15 mouse cellular contexts compared by ENCODE assay signal in the genomic region with DNA sequence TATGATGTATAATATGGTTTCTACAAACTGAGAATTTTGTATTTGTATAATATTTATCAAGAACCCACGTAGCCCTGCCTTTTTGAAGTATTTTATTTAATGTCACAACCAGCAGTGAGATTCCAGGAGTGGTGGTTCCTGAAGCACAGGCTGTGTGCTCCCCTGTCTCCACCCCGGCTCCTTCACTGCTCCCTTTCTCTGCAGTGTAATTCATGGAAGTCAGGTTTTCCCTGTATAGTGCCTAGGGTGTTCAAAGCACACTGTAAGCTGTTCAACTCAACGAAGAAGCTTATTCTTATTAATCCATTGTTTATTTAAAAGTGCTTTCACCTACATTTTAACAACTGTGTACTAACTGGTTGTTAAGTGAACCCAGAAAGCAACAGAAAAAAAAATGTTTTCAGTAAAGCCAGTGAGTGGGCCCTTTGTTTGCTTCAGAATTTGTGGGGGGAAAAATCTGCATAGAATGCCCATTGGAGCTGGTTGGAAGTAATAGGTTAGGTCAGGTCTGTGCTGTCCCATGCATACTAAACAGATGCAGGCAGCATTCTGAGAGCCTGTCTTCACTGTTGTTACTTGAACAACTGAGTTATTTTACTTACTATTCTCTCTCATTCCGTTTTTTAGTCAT. TPM values are rescaled to one million over a fixed set of nuclear protein-coding genes. Genes with fewer than 3 reads are reported as not detected.
DNase-seq lines count a peak whose midpoint lies in the region; ATAC-seq and TF ChIP-seq lines count a peak whose summit lies in the region.
"Had no signal": no experiment of that assay in that cellular context is flagged by ENCODE, and none has a peak within 500 bp of the region (broad histone marks: within the 10 kb centered on the region; RNA-seq: fewer than 3 reads in every experiment).

No protein-coding gene starts in this region.

- no peaks in the 10 kb centered on the region for H3K27me3 ChIP-seq in forebrain, embryonic 12.5 days
- no peaks in the 10 kb centered on the region for H3K27me3 ChIP-seq in forebrain, postnatal 0 days (ENCODE audit: insufficient read depth, low read length)
- H3K27me3 ChIP-seq in neural tube, embryonic 12.5 days (replicated peaks): no peaks in the 10 kb centered on the region
- H3K27me3 ChIP-seq: lung, embryonic 15.5 days had no signal

- no peaks in the 10 kb centered on the region for H3K36me3 ChIP-seq in forebrain, embryonic 12.5 days (replicated peaks)
- 0 out of 2 replicates have a peak, but pooled peaks cover 3% of the 10 kb centered on the region for H3K36me3 ChIP-seq in forebrain, postnatal 0 days (ENCODE audit: insufficient read depth)
- no peaks in the 10 kb centered on the region for H3K36me3 ChIP-seq in neural tube, embryonic 12.5 days

- TF ChIP-seq CTCF in forebrain, postnatal 0 days (IDR thresholded peaks at IDR 0.05; ENCODE audit: low read depth): no peak

- peak overlapping the region; percentile 73 for H3K27ac ChIP-seq in forebrain, embryonic 12.5 days
- no peak overlapping the region for H3K27ac ChIP-seq in forebrain, postnatal 0 days (ENCODE audit: low read depth, low read length)
- peak overlapping the region; percentile 58; the same call in 1 of the 2 replicates for H3K27ac ChIP-seq in neural tube, embryonic 12.5 days
- H3K27ac ChIP-seq: kidney, postnatal 0 days; lung, embryonic 15.5 days had no signal

- H3K4me2 ChIP-seq in forebrain, embryonic 12.5 days: no peak overlapping the region
- H3K4me2 ChIP-seq in forebrain, postnatal 0 days (ENCODE audit: low read depth): peak overlapping the region; percentile 29; the same call in 1 of the 2 replicates
- H3K4me2 ChIP-seq in neural tube, embryonic 12.5 days (replicated peaks): peak overlapping the region; percentile 36
- H3K4me2 ChIP-seq: lung, embryonic 15.5 days had no signal

- peaks cover 26% of the 10 kb centered on the region for H3K4me1 ChIP-seq in forebrain, embryonic 12.5 days
- H3K4me1 ChIP-seq in forebrain, postnatal 0 days (ENCODE audit: insufficient read depth): no peaks in the 10 kb centered on the region
- H3K4me1 ChIP-seq in neural tube, embryonic 12.5 days: peaks cover 17% of the 10 kb centered on the region; the same call in 1 of the 2 replicates
- H3K4me1 ChIP-seq: lung, embryonic 15.5 days had no signal

- H3K9ac ChIP-seq in forebrain, embryonic 12.5 days: no peak overlapping the region
- no peak overlapping the region for H3K9ac ChIP-seq in forebrain, postnatal 0 days
- no peak overlapping the region for H3K9ac ChIP-seq in neural tube, embryonic 12.5 days
- H3K9ac ChIP-seq: lung, embryonic 15.5 days had no signal

- DNase-seq in forebrain, postnatal 0 days: no peak
- DNase-seq in mesoderm, embryonic 11.5 days (ENCODE audit: low read depth, low spot score): peak; percentile 52
- no peak for DNase-seq in kidney, postnatal 25 days
- no peak for DNase-seq in cerebellum, postnatal 10 days
- no peak for DNase-seq in lung, postnatal 14 days
- DNase-seq: adrenal gland, adult 8-10 months; cerebellum, adult 8-10 months; liver; right cerebral cortex, adult 18-20 months; thymus, postnatal 14 days had no signal

- no peaks in the 10 kb centered on the region for H3K9me3 ChIP-seq in forebrain, embryonic 12.5 days
- H3K9me3 ChIP-seq in forebrain, postnatal 0 days (ENCODE audit: low read length): no peaks in the 10 kb centered on the region
- H3K9me3 ChIP-seq in neural tube, embryonic 12.5 days: no peaks in the 10 kb centered on the region
- H3K9me3 ChIP-seq: lung, embryonic 15.5 days had no signal

- whole genome bisulfite sequencing in forebrain, embryonic 12.5 days: 57% methylated on average over 4 of the region's 4 CpGs
- 55% methylated on average over 4 of the region's 4 CpGs for WGBS in forebrain, postnatal 0 days
- 43% methylated on average over 4 of the region's 4 CpGs for WGBS in neural tube, embryonic 12.5 days

- no peak overlapping the region for H3K4me3 ChIP-seq in forebrain, embryonic 12.5 days (replicated peaks)
- H3K4me3 ChIP-seq in forebrain, postnatal 0 days (ENCODE audit: low read depth, low read length): no peak overlapping the region
- H3K4me3 ChIP-seq in neural tube, embryonic 12.5 days: no peak overlapping the region
- H3K4me3 ChIP-seq: lung, embryonic 15.5 days had no signal

- ATAC-seq in forebrain, embryonic 12.5 days (ENCODE audit: low FRiP score): peak; percentile 86
- peak; percentile 56 for ATAC-seq in forebrain, postnatal 0 days
- peak; percentile 94 for ATAC-seq in neural tube, embryonic 12.5 days (ENCODE audit: low FRiP score, low read depth)
- ATAC-seq: CD4-positive, CD25-positive, alpha-beta regulatory T cell, adult 4 months had no signal

RNA-seq across cellular contexts. Expression of a gene that starts 25.5 kb away (rescaled TPM):
- 46.3 and 50.4 TPM in 2 replicates for polyA plus RNA-seq in forebrain, embryonic 12.5 days (2016; fragmentation: Nextera tagmentation; extraction: Ambion mirVana)
- total RNA-seq in forebrain, postnatal 0 days (2014; rRNA removed): 30.6 and 39.7 TPM in 2 replicates
- polyA plus RNA-seq in forebrain, postnatal 0 days (2015; fragmentation: Nextera tagmentation; extraction: Ambion mirVana): 33.1 and 35.3 TPM in 2 replicates
- 40.3 and 41.6 TPM in 2 replicates for polyA plus RNA-seq in neural tube, embryonic 12.5 days (2016; fragmentation: Nextera tagmentation; extraction: Ambion mirVana)
